Mouse (Mus musculus): ENCODE measurements around the gene Cdc20. TPM values are rescaled to one million over a fixed set of nuclear protein-coding genes. Genes with fewer than 3 reads are reported as not detected.

Cdc20 gene
- polyA plus RNA-seq, 1 experiment: 79.8 TPM

DNA sequence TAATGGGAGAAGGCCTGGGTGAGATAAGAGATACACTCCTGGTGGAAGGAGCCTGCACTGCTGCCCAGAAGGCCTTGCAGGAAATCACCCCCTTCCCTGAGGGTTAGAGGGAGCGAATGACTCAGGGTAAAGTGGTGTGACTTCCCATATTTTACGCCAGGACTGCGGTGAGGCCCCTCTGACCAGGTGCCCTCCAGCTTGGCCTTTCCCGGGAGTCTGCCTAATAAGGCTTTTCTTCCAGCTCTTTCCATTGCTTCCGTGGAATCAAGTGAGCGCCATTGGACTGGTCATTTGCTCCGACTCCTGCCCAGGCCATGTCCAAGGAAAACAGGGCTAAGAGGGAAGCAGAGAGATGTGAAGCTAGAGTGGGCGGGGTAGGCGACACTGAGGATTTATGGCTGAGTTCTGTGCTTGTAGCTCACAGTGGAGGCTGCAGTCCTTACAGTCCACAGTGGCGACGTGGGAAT is 28.6 kb upstream of the Cdc20 start:
- TF ChIP-seq SRF (IDR thresholded peaks at IDR 0.05; ENCODE audit: control insufficient read depth, insufficient read length, low read depth) (no peak), POLR2AphosphoS2 (IDR thresholded peaks at IDR 0.05; ENCODE audit: insufficient read length, low read depth) (no peak), TCF12 (IDR thresholded peaks at IDR 0.05; ENCODE audit: insufficient read depth, poor library complexity, severe bottlenecking) (no peak), TCF3 (IDR thresholded peaks at IDR 0.05; ENCODE audit: insufficient read length, low read depth) (no peak), MYOG (IDR thresholded peaks at IDR 0.05; ENCODE audit: control insufficient read depth in 1 of 3, insufficient read depth in 1 of 3, insufficient read length in 2 of 3, low read depth in 2 of 3) (no peak), MAX (IDR thresholded peaks at IDR 0.05; ENCODE audit: low read depth) (no peak), USF1 (IDR thresholded peaks at IDR 0.05; ENCODE audit: low read depth) (no peak), REST (IDR thresholded peaks at IDR 0.05; ENCODE audit: insufficient read depth, insufficient read length) (no peak), MYOD1 (IDR thresholded peaks at IDR 0.05; ENCODE audit: control insufficient read depth in 1 of 3, insufficient read length in 2 of 3, low read depth in 2 of 3) (no peak), POLR2A (IDR thresholded peaks at IDR 0.05; ENCODE audit: insufficient read length, low read depth) (no peak)
- no peak overlapping the region for H3K4me2 ChIP-seq (ENCODE audit: low read depth)
- H3K27me3 ChIP-seq (ENCODE audit: control insufficient read depth, insufficient read depth, insufficient read length): peaks cover 47% of the 10 kb centered on the region
- H3ac ChIP-seq (ENCODE audit: control insufficient read depth, insufficient read length): no peak overlapping the region
- H3K79me2 ChIP-seq (ENCODE audit: control insufficient read depth, insufficient read depth): no peaks in the 10 kb centered on the region
- H3K4me3 ChIP-seq: no peak overlapping the region
- H3K36me3 ChIP-seq (ENCODE audit: control insufficient read depth, insufficient read depth): no peaks in the 10 kb centered on the region

DNA sequence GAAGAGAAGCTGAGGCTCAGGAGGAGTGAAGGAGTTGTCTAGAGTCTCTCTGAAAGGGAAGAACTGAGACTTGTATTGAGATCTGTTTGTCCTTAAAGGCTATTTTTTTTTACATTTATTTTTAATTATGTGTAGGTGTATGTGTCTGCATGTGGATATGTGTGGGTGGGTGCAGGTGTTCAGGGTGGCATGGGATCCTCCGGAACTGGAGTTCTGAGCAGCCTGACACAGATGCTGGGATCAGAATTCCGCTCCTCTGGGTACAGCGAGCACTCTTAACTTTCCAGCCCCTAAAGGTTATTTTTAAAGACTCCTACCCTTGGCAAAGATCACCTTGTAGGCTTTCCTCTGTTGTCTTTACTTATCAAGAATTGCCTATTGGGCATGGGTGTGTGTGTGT is 27.8 kb upstream of the Cdc20 start:
- no peak overlapping the region for H3K4me2 ChIP-seq (ENCODE audit: low read depth)
- no peaks in the 10 kb centered on the region for H3K79me2 ChIP-seq (ENCODE audit: control insufficient read depth, insufficient read depth)
- H3K4me3 ChIP-seq: no peak overlapping the region
- no peak overlapping the region for H3ac ChIP-seq (ENCODE audit: control insufficient read depth, insufficient read length)
- no peaks in the 10 kb centered on the region for H3K36me3 ChIP-seq (ENCODE audit: control insufficient read depth, insufficient read depth)
- TF ChIP-seq E2F4 (IDR thresholded peaks at IDR 0.05; ENCODE audit: insufficient read depth) (no peak), POLR2A (IDR thresholded peaks at IDR 0.05; ENCODE audit: insufficient read length, low read depth) (no peak), USF1 (IDR thresholded peaks at IDR 0.05; ENCODE audit: low read depth) (no peak), TCF12 (IDR thresholded peaks at IDR 0.05; ENCODE audit: insufficient read depth, poor library complexity, severe bottlenecking) (no peak), MYOD1 (IDR thresholded peaks at IDR 0.05; ENCODE audit: control insufficient read depth in 1 of 3, insufficient read length in 2 of 3, low read depth in 2 of 3) (no peak), SRF (IDR thresholded peaks at IDR 0.05; ENCODE audit: control insufficient read depth, insufficient read length, low read depth) (no peak), CEBPB (IDR thresholded peaks at IDR 0.05; ENCODE audit: insufficient read depth, poor library complexity, severe bottlenecking) (no peak), TCF3 (IDR thresholded peaks at IDR 0.05; ENCODE audit: insufficient read length, low read depth) (no peak), REST (IDR thresholded peaks at IDR 0.05; ENCODE audit: insufficient read depth, insufficient read length) (no peak), POLR2AphosphoS2 (IDR thresholded peaks at IDR 0.05; ENCODE audit: insufficient read length, low read depth) (no peak), MYOG (IDR thresholded peaks at IDR 0.05; ENCODE audit: control insufficient read depth in 1 of 3, insufficient read depth in 1 of 3, insufficient read length in 2 of 3, low read depth in 2 of 3) (no peak), MAX (IDR thresholded peaks at IDR 0.05; ENCODE audit: low read depth) (no peak)
- H3K27me3 ChIP-seq (ENCODE audit: control insufficient read depth, insufficient read depth, insufficient read length): peaks cover 42% of the 10 kb centered on the region

DNA sequence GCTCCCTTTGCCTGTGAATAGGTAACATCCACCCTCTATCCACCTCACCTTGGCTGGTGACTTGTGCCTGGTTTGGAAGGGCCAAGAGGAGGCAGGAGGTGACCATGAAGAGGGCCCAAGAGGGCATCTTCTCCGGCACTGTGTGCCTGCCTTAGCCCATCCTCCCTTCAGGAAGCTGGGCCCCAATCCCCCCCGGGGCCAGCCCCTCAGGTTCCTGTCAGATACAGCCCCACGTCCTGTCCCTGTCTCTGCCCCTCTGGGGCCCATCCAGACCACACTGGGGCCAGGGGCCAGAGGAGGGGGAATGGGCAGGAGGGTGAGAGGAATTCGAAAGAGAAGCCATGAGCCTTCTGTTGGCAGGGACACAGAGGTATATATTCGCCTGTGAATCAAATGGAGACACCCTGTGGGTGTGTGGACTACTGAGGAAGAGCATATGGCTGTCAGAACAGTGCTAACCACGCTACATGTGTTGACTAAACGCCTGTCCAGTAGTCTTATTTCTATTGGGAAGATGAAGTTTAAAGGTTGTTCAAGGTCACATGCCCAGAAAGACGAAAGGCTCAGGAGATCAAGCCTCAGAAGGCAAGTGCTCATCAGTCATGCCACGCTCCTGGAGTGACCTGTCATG is 20.3 kb upstream of the Cdc20 start, which contains the start of gene Mpl:
Mpl (minus strand) TSS at position 169 of the 631 bp plus-strand sequence.
- Histone ChIP-seq H3K4me3 (no peak within 1 kb of the TSS), H3K79me2 (ENCODE audit: control insufficient read depth, insufficient read depth) (no peaks in the 10 kb centered on the region), H3K27me3 (ENCODE audit: control insufficient read depth, insufficient read depth, insufficient read length) (peaks cover 62% of the 10 kb centered on the region), H3K4me2 (ENCODE audit: low read depth) (no peak within 1 kb of the TSS), H3K36me3 (ENCODE audit: control insufficient read depth, insufficient read depth) (no peaks in the 10 kb centered on the region), H3ac (ENCODE audit: control insufficient read depth, insufficient read length) (no peak within 1 kb of the TSS)
- no peak for TF ChIP-seq TCF12 (IDR thresholded peaks at IDR 0.05; ENCODE audit: insufficient read depth, poor library complexity, severe bottlenecking)
- TF ChIP-seq MAX (IDR thresholded peaks at IDR 0.05; ENCODE audit: low read depth): no peak
- no peak for TF ChIP-seq TCF3 (IDR thresholded peaks at IDR 0.05; ENCODE audit: insufficient read length, low read depth)
- no peak for TF ChIP-seq USF1 (IDR thresholded peaks at IDR 0.05; ENCODE audit: low read depth)
- no peak for TF ChIP-seq MYOD1 (IDR thresholded peaks at IDR 0.05; ENCODE audit: control insufficient read depth in 1 of 3, insufficient read length in 2 of 3, low read depth in 2 of 3)
- no peak for TF ChIP-seq E2F4 (IDR thresholded peaks at IDR 0.05; ENCODE audit: insufficient read depth)

DNA sequence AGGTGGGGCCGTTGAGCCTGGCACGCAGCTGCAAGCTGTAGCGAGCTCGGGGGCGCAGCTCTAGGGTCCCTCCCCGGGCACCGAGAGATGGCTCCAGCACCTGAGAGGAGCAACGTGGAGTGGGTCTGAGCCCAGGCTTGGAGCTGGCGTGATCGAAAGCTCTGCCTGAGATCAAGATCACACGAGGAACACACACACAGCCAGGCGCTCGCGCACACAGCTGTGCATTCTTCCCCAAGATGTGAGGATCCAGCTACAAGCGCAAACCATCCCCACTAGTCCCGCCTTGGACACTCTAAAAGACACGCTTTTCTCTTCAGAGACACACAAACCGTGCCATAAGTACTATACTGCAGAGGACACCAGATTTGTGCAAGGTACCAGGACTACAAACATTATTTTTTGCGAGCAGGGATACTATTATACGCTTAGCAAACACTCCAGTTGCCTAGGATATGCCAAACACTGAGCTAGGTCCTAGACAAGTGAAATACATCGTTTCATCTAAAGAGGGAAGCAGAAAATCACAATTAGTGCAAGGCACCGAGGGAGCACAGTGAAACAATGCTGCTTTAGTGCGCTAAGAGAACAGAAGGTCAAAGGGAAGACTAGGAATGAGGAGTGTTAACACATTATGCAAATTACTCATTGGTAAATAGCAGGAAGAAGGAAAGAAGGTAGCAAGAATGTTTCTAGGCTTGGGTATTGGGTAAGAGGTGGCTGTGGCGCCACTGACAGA is 9.4 kb upstream of the Cdc20 start:
- no peak overlapping the region for H3K4me3 ChIP-seq
- H3K27me3 ChIP-seq (ENCODE audit: control insufficient read depth, insufficient read depth, insufficient read length): peaks cover 29% of the 10 kb centered on the region
- H3K36me3 ChIP-seq (ENCODE audit: control insufficient read depth, insufficient read depth): no peaks in the 10 kb centered on the region
- TF ChIP-seq TCF12 (IDR thresholded peaks at IDR 0.05; ENCODE audit: insufficient read depth, poor library complexity, severe bottlenecking) (no peak), SRF (IDR thresholded peaks at IDR 0.05; ENCODE audit: control insufficient read depth, insufficient read length, low read depth) (no peak)
- H3ac ChIP-seq (ENCODE audit: control insufficient read depth, insufficient read length): no peak overlapping the region
- peak overlapping the region; percentile 50 for H3K4me2 ChIP-seq (ENCODE audit: low read depth)
- H3K79me2 ChIP-seq (ENCODE audit: control insufficient read depth, insufficient read depth): no peaks in the 10 kb centered on the region
